Comparison of ENCODE assay signal across 9 mouse cellular contexts in the genomic region with DNA sequence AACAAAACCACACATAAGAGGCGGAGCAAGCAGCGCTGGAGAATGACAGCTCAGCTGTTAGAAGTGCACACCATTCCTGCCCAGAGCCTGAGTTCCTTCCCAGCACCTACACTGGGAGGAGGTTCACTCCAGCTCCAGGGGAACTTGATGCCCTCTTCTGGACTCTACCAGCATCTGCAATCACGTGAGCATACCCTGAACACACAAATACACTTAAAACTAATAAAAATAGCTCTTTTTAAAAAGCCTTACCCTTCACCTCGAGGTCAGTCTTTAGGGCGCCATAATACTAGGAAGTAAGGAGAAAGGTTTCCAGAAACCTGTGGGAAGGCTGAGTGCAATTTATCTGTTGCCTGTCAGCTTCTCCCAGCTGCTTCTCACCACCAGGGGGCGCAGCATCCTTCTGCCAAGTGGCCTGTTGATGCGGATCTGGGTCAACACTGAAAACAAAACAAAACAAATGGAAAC. TPM values are rescaled to one million over a fixed set of nuclear protein-coding genes. Genes with fewer than 3 reads are reported as not detected.
DNase-seq lines count a peak whose midpoint lies in the region; ATAC-seq and TF ChIP-seq lines count a peak whose summit lies in the region.
"Had no signal": no experiment of that assay in that cellular context is flagged by ENCODE, and none has a peak within 500 bp of the region (broad histone marks: within the 10 kb centered on the region; RNA-seq: fewer than 3 reads in every experiment).

No protein-coding gene starts in this region.

- TF ChIP-seq CTCF in E14TG2a.4 (conservative IDR thresholded peaks at IDR 0.05; ENCODE audit: low read length) = peak; percentile 95
- TF ChIP-seq CTCF in liver, embryonic 14.5 days (IDR thresholded peaks at IDR 0.05; ENCODE audit: low read depth) = peak; percentile 97

- H3K9me3 ChIP-seq in E14TG2a.4 (ENCODE audit: low read length) = peaks cover 5% of the 10 kb centered on the region; the same call in 1 of the 2 replicates
- H3K9me3 ChIP-seq in liver, embryonic 14.5 days (ENCODE audit: control insufficient read depth, low read length) = no peaks in the 10 kb centered on the region
- H3K9me3 ChIP-seq: limb, embryonic 12.5 days had no signal

- no peak overlapping the region for H3K4me3 ChIP-seq in E14TG2a.4 (replicated peaks; ENCODE audit: low read length)
- no peak overlapping the region for H3K4me3 ChIP-seq in liver, embryonic 14.5 days (ENCODE audit: insufficient read depth in 1 of 2, low read depth in 2 of 2, low read length in 2 of 2)
- H3K4me3 ChIP-seq: limb, embryonic 12.5 days had no signal

- H3K4me2 ChIP-seq in liver, embryonic 14.5 days (ENCODE audit: low read depth) = no peak overlapping the region
- H3K4me2 ChIP-seq: limb, embryonic 12.5 days had no signal

- peak; percentile 62 for DNase-seq in 3134 (ENCODE audit: extremely low read depth, insufficient read length, low spot score)
- DNase-seq in c-Kit-positive CD71-negative TER-119-negative erythroid progenitor cells, embryonic 14.5 days (ENCODE audit: low read depth) = peak; percentile 84
- peak; percentile 70 to 74 for DNase-seq in frontal cortex, postnatal 25 days (ENCODE audit: low spot score in 2 of 2)
- DNase-seq in kidney, postnatal 25 days = peak; percentile 89 to 97
- DNase-seq in liver, embryonic 14.5 days (ENCODE audit: low read depth in 3 of 3, low spot score in 3 of 3) = peak; percentile 68 to 71 (median 70)
- DNase-seq in retina, embryonic 14.5 days (ENCODE audit: low spot score) = peak; percentile 92
- peak; percentile 82 to 84 for DNase-seq in thymus, postnatal 36 days

- peaks cover 12% of the 10 kb centered on the region; the same call in 1 of the 2 replicates for H3K4me1 ChIP-seq in E14TG2a.4 (replicated peaks; ENCODE audit: low read depth, low read length)
- peaks cover 0 to 3% of the 10 kb centered on the region in 2 experiments; a peak in 3 of 4 replicates for H3K4me1 ChIP-seq in liver, embryonic 14.5 days (replicated peaks; ENCODE audit: control insufficient read depth in 2 of 2, insufficient read depth in 2 of 2, low read length in 1 of 2)

- H3K27ac ChIP-seq in liver, embryonic 14.5 days = no peak overlapping the region
- H3K27ac ChIP-seq: limb, embryonic 12.5 days had no signal

- no peak for ATAC-seq in liver, embryonic 14.5 days (ENCODE audit: insufficient read depth)

- no peaks in the 10 kb centered on the region for H3K27me3 ChIP-seq in E14TG2a.4 (ENCODE audit: insufficient read depth, low read length)
- H3K27me3 ChIP-seq in liver, embryonic 14.5 days (ENCODE audit: control insufficient read depth, insufficient read depth, low read length) = no peaks in the 10 kb centered on the region
- H3K27me3 ChIP-seq: limb, embryonic 12.5 days had no signal

- WGBS in liver, embryonic 14.5 days (ENCODE audit: insufficient replicate concordance) = 10% methylated on average over 7 of the region's 7 CpGs

- no peak overlapping the region for H3K9ac ChIP-seq in liver, embryonic 14.5 days (replicated peaks)
- H3K9ac ChIP-seq: limb, embryonic 12.5 days had no signal

- no peaks in the 10 kb centered on the region for H3K36me3 ChIP-seq in E14TG2a.4 (ENCODE audit: insufficient read depth, low read length)
- H3K36me3 ChIP-seq in liver, embryonic 14.5 days (replicated peaks; ENCODE audit: control insufficient read depth, insufficient read depth, low read depth) = no peaks in the 10 kb centered on the region

- no peak for TF ChIP-seq EP300 in liver, embryonic 14.5 days (IDR thresholded peaks at IDR 0.05; ENCODE audit: low read depth)

RNA-seq across cellular contexts. Expression of a gene that starts 3.9 kb away (rescaled TPM):
- 37.3 and 37.7 TPM in 2 replicates for polyA plus RNA-seq in liver, embryonic 14.5 days (2012; rRNA removed)
- 44.7 and 48.7 TPM in 2 replicates for polyA plus RNA-seq in liver, embryonic 14.5 days (2014; fragmentation: Nextera tagmentation; extraction: Ambion mirVana)

RNA-seq across cellular contexts. Expression of a gene that starts 33.1 kb away (rescaled TPM):
- 12.0 and 13.9 TPM in 2 replicates for polyA plus RNA-seq in liver, embryonic 14.5 days (2012; rRNA removed)
- polyA plus RNA-seq in liver, embryonic 14.5 days (2014; fragmentation: Nextera tagmentation; extraction: Ambion mirVana) = 21.2 and 22.6 TPM in 2 replicates

RNA-seq across cellular contexts. Expression of a gene that starts 39.5 kb away (rescaled TPM):
- polyA plus RNA-seq in liver, embryonic 14.5 days (2012; rRNA removed) = not detected in 2 replicates
- polyA plus RNA-seq in liver, embryonic 14.5 days (2014; fragmentation: Nextera tagmentation; extraction: Ambion mirVana) = not detected in 2 replicates
- polyA plus RNA-seq: limb, embryonic 12.5 days had no signal

RNA-seq across cellular contexts. Expression of a gene that starts 54.8 kb away (rescaled TPM):
- polyA plus RNA-seq in liver, embryonic 14.5 days (2012; rRNA removed) = 0.56 and 0.93 TPM in 2 replicates
- 0.56 and 0.74 TPM in 2 replicates for polyA plus RNA-seq in liver, embryonic 14.5 days (2014; fragmentation: Nextera tagmentation; extraction: Ambion mirVana)
